Mouse (Mus musculus) naive thymus-derived CD4-positive, alpha-beta T cell, adult 5 months (primary cell): Measurements from ENCODE around the gene Col16a1. TPM values are rescaled to one million over a fixed set of nuclear protein-coding genes. Genes with fewer than 3 reads are reported as not detected.

Experiments
- polyA plus RNA-seq: library from polyadenylated mRNA; unstranded; fragments of 100-300 nt; shearing (Covaris generic); gene quantifications from one replicate; pipeline ENCODE4 v1.2.1, GENCODE M21; 2017

Gene Col16a1
- not detected for polyA plus RNA-seq

GRCm38 (mm10) chr4:130047331-130048202, at the start of gene Col16a1:
TSS of gene Col16a1 (plus strand) at chr4:130047840.

GRCm38 (mm10) chr4:130102111-130102651, 54.5 kb downstream of the Col16a1 start, which contains the start of gene Pef1:
TSS of gene Pef1 (plus strand) at chr4:130102558.

DNA sequence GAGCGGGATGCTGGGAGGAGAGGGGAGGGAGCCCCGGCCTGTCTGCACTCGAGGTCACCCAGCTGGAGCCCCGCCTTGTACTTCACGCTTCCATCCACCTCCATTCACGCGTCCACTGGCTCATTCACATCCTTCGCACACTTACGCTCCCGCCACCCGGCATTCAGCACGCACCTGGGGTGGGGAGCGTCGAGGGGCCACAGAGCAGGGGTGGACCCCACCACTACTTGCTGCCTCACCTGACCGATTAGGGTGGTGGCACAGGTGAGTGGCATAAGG, 91.5 kb downstream of the Col16a1 start, which contains the start of gene Hcrtr1:
Gene Hcrtr1 (minus strand): TSS at position 146 of the 279 bp plus-strand sequence.

Other genes with a start within 250 kb of the Col16a1 start
- gene Ptp4a2, start 236.6 kb upstream of the Col16a1 start, polyA plus RNA-seq: 391 TPM
- not detected for gene Spocd1, start 118.6 kb upstream of the Col16a1 start, polyA plus RNA-seq
- gene Adgrb2, start 63.0 kb upstream of the Col16a1 start, polyA plus RNA-seq: 0.42 TPM
- gene Pef1, start 54.7 kb downstream of the Col16a1 start, polyA plus RNA-seq: 53.6 TPM
- gene Hcrtr1, start 91.5 kb downstream of the Col16a1 start, polyA plus RNA-seq: not detected
- not detected for gene Tinagl1, start 127.3 kb downstream of the Col16a1 start, polyA plus RNA-seq
- not detected for gene Gm853, start 174.6 kb downstream of the Col16a1 start, polyA plus RNA-seq
- not detected for gene Serinc2, start 231.4 kb downstream of the Col16a1 start, polyA plus RNA-seq